Comparison of ENCODE assay signal across 8 mouse cellular contexts in genomic region chrX:72012236-72012635, GRCm38 (mm10). TPM values are rescaled to one million over a fixed set of nuclear protein-coding genes. Genes with fewer than 3 reads are reported as not detected.
DNase-seq lines count a peak whose midpoint lies in the region; ATAC-seq and TF ChIP-seq lines count a peak whose summit lies in the region.

No protein-coding gene starts in this region.

- no peaks in the 10 kb centered on the region for H3K27me3 ChIP-seq in heart, postnatal 0 days (ENCODE audit: control insufficient read depth, insufficient read depth, low read length)

- H3K9ac ChIP-seq in heart, postnatal 0 days (replicated peaks; ENCODE audit: low read depth, low read length), result no peak overlapping the region

- peak overlapping the region; percentile 64 for H3K27ac ChIP-seq in heart, postnatal 0 days (ENCODE audit: low read depth)

- H3K4me1 ChIP-seq in heart, postnatal 0 days (ENCODE audit: control insufficient read depth, insufficient read depth), result no peaks in the 10 kb centered on the region

- TF ChIP-seq CTCF in heart, postnatal 0 days (IDR thresholded peaks at IDR 0.05; ENCODE audit: low read depth), result no peak

- 46% methylated on average over 9 of the region's 9 CpGs for WGBS in heart, postnatal 0 days

- no peaks in the 10 kb centered on the region for H3K9me3 ChIP-seq in heart, postnatal 0 days (replicated peaks; ENCODE audit: control insufficient read depth, low read length)

- H3K4me3 ChIP-seq in heart, postnatal 0 days (ENCODE audit: low read depth, low read length), result no peak overlapping the region

- no peak for ATAC-seq in cerebellum, adult (ENCODE audit: insufficient number of reproducible peaks, low FRiP score, low TSS enrichment)
- peak; percentile 86 for ATAC-seq in heart, postnatal 0 days (ENCODE audit: insufficient read depth, low read depth)

- H3K4me2 ChIP-seq in heart, postnatal 0 days (ENCODE audit: low read depth, low read length), result 0 out of 2 replicates have a peak overlapping the region, but pooled peaks have one; percentile 1

- DNase-seq in cerebellum, adult 9-11 months, result peak; percentile 3
- DNase-seq in kidney, postnatal 25 days, result peak; percentile 4 to 44
- no peak for DNase-seq in kidney, adult 8-10 months
- DNase-seq in heart, postnatal 0 days (ENCODE audit: low spot score), result peak; percentile 39
- peak; percentile 44 for DNase-seq in lung, postnatal 36 days
- no peak for DNase-seq in spleen, postnatal 14 days (ENCODE audit: low spot score in 2 of 2)
- DNase-seq in urinary bladder, postnatal 14 days (ENCODE audit: low spot score), result no peak

- no peak for TF ChIP-seq EP300 in heart, postnatal 0 days (IDR thresholded peaks at IDR 0.05; ENCODE audit: low read depth)

- no peaks in the 10 kb centered on the region for H3K36me3 ChIP-seq in heart, postnatal 0 days (replicated peaks; ENCODE audit: control insufficient read depth, insufficient read depth, low read length)

RNA-seq across cellular contexts. Expression of gene Cnga2, which starts 20.6 kb away (rescaled TPM):
- 0.04 TPM in 1 of 2 replicates, not detected in the other for total RNA-seq in heart, postnatal 0 days (2014; rRNA removed; ENCODE audit: low replicate concordance)
- polyA plus RNA-seq in heart, postnatal 0 days (2015; fragmentation: Nextera tagmentation; extraction: Ambion mirVana), result 0.04 TPM in 2 replicates

RNA-seq across cellular contexts. Expression of gene Fate1, which starts 39.5 kb away (rescaled TPM):
- not detected in 2 replicates for total RNA-seq in heart, postnatal 0 days (2014; rRNA removed; ENCODE audit: low replicate concordance)
- 0.12 and 0.16 TPM in 2 replicates for polyA plus RNA-seq in heart, postnatal 0 days (2015; fragmentation: Nextera tagmentation; extraction: Ambion mirVana)

RNA-seq across cellular contexts. Expression of gene Prrg3, which starts 49.8 kb away (rescaled TPM):
- total RNA-seq in heart, postnatal 0 days (2014; rRNA removed; ENCODE audit: low replicate concordance), result 12.3 and 14.9 TPM in 2 replicates
- polyA plus RNA-seq in heart, postnatal 0 days (2015; fragmentation: Nextera tagmentation; extraction: Ambion mirVana), result 4.6 and 4.7 TPM in 2 replicates

Comparison
In these comparisons a context has a peak if more than half of its experiments do, and no peak if none do; other contexts are left out.
1. DNase-seq: peak in cerebellum, adult 9-11 months (single experiment), kidney, postnatal 25 days (2 of 2), heart, postnatal 0 days (single experiment) and lung, postnatal 36 days (single experiment); none in kidney, adult 8-10 months (0 of 2), spleen, postnatal 14 days (0 of 2) and urinary bladder, postnatal 14 days (single experiment).